Mouse (Mus musculus) lung, postnatal 0 days (tissue): ENCODE results near the gene Aldh5a1.

Experiments
- CTCF ChIP-seq: IDR thresholded peaks from 2 replicates; pipeline ENCODE4 v1.5.1; 2016; ENCODE audit warnings: antibody characterized with exemption, mild to moderate bottlenecking
- EP300 ChIP-seq: IDR thresholded peaks from 2 replicates; pipeline ENCODE4 v1.6.1; 2016; ENCODE audit warnings: antibody characterized with exemption, mild to moderate bottlenecking, control low read depth

- TF ChIP-seq CTCF: no peak
- TF ChIP-seq EP300: no peak
These were observed 5.8 kb upstream of the Aldh5a1 start for GRCm38 (mm10) chr13:24943303-24943702.
